Mouse (Mus musculus): ENCODE measurements around the gene Mtmr1. TPM values are rescaled to one million over a fixed set of nuclear protein-coding genes. Genes with fewer than 3 reads are reported as not detected.

Mtmr1 gene
- polyA plus RNA-seq, 2 experiments from 2014 or later, result 4.1 to 9.1 TPM

GRCm38 (mm10) chrX:71456078-71456737 lies 91.6 kb downstream of the Mtmr1 start:
- ATAC-seq, result no peak

- ATAC-seq, result peak; percentile 56
Measured at GRCm38 (mm10) chrX:71464138-71464826, 99.7 kb downstream of the Mtmr1 start.

DNA sequence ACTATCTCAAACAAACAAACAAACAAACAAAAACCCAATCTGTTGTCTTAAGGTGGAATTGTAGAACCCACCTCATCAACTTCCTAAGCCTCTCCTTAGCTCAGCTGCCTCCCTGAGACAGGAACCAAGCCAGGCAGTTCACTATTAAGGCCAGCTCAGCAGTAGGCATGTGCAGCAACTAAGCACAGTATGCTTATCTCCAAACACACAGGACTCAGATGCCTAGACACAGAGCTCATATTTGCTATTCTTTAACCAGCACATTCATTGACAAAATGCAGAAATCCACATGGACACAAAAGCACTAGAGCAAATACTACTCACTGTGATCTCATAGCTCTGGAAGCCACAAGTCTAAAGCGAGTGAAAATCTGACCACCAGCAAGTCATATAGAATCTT lies 100.9 kb downstream of the Mtmr1 start:
- ATAC-seq, result no peak

DNA sequence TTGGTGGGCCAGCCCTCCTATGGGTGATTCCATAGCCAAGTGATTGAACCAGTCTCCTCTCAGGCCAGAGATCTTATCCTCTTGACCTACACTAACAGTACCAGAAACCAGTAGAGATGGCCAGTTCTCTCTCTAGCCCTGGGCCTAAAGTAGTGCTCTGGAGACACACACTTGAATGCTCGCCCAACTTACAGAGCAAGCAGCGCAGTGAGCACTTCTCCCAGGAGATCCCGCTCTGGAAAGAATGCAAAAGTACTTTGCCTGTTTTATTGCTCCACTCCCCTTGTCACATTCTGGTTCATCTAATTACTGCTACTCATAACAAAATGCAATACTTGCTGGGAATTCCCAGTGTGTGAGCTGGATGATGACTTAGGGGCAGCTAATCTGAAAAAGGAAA lies 102.9 kb downstream of the Mtmr1 start:
- no peak for ATAC-seq

Other genes with a start within 250 kb of the Mtmr1 start
- 10 to 100 TPM; 12.0 to 13.5 TPM for gene Mtm1, start 154.0 kb upstream of the Mtmr1 start, polyA plus RNA-seq (2017; shearing (Covaris generic))
- 10 to 100 TPM; 20.0 to 23.7 TPM for gene Cd99l2, start 128.1 kb downstream of the Mtmr1 start, polyA plus RNA-seq (2017; shearing (Covaris generic))
- 10 to 100 TPM; 22.3 to 38.7 TPM for gene Hmgb3, start 191.2 kb downstream of the Mtmr1 start, polyA plus RNA-seq (2017; shearing (Covaris generic))

Data from CD4-positive, CD25-positive, alpha-beta regulatory T cell, adult 4 months (primary cell).